Mouse (Mus musculus): ENCODE data around the gene Alpk3.

DNA sequence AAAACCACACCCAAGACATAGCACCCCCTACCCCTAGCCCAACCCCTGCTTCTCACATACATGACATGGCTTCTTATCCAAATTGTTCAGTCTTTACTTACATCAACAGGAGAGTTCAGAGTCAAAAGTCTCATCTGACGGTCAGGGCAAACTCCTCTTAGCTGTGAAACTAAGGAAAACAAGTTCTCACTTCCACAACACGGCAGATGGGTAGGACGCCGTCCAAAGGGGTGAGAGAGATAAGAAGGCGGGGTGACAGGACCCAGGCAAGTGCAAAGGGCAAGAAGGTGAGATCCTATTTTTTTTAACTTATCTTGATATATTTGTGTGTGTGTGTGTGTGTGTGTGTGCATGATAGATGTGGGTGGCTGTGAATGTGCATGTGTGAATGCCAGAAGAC, 66.2 kb downstream of the Alpk3 start:
- TF ChIP-seq EP300 (IDR thresholded peaks at IDR 0.05; ENCODE audit: low read depth) (no peak), CTCF (IDR thresholded peaks at IDR 0.05; ENCODE audit: low read depth) (no peak)
